Mouse (Mus musculus) CH12.LX (cell line): ENCODE results near the gene Olfr1410. TPM values are rescaled to one million over a fixed set of nuclear protein-coding genes. Genes with fewer than 3 reads are reported as not detected.

ENCODE experiments used
- DNase-seq: peaks from one replicate; pipeline ENCODE4 v3.0.0-alpha.2; 2013; ENCODE audit errors: extremely low read depth
- H3K27ac ChIP-seq: 2 replicates; pipeline ENCODE4 v1.5.1; 2012; ENCODE audit warnings: low read depth, mild to moderate bottlenecking, control low read depth, moderate library complexity; ENCODE audit not compliant: insufficient read depth
- H3K27me3 ChIP-seq: replicated peaks from 2 replicates; pipeline ENCODE3; 2012; ENCODE audit warnings: inconsistent platforms
- H3K36me3 ChIP-seq, 2 experiments: replicated peaks in 1 of 2; 2 replicates each; pipeline versions ENCODE3 to v1.6.1; 2012; ENCODE audit warnings: inconsistent platforms in 1 of 2, low read length in 1 of 2, mild to moderate bottlenecking in 1 of 2, mixed read lengths in 1 of 2, moderate library complexity in 1 of 2; ENCODE audit not compliant: control insufficient read depth in 1 of 2, insufficient read depth in 1 of 2
- H3K4me1 ChIP-seq, 2 experiments: 2 replicates each; pipeline ENCODE4 v1.6.1; 2012; ENCODE audit warnings: inconsistent platforms in 1 of 2, moderate library complexity in 1 of 2; ENCODE audit not compliant: insufficient read depth in 2 of 2, control insufficient read depth in 1 of 2
- H3K4me2 ChIP-seq: 2 replicates; pipeline ENCODE4 v1.6.1; 2012; ENCODE audit warnings: low read depth, mild to moderate bottlenecking, control low read depth; ENCODE audit not compliant: poor library complexity, insufficient read depth, severe bottlenecking
- H3K4me3 ChIP-seq, 3 experiments: fragments of 150-350 bp in 1 of 3; sonication (generic) in 1 of 3; replicated peaks in 1 of 3; 2 replicates each; pipeline versions ENCODE3 to v1.5.1; 2011 to 2012; ENCODE audit warnings: low read depth in 2 of 3, low read length in 2 of 3, mild to moderate bottlenecking in 2 of 3, moderate library complexity in 2 of 3, control low read depth in 1 of 3, improper control_type of control experiment in 1 of 3, inconsistent platforms in 1 of 3, mixed read lengths in 1 of 3; ENCODE audit not compliant: poor library complexity in 1 of 3
- H3K79me2 ChIP-seq: replicated peaks from 2 replicates; pipeline ENCODE4 v1.6.1; 2012; ENCODE audit warnings: mild to moderate bottlenecking, moderate library complexity; ENCODE audit not compliant: control insufficient read depth, poor library complexity, insufficient read depth, severe bottlenecking; ENCODE audit errors: extremely low read depth
- H3K9ac ChIP-seq: 2 replicates; pipeline ENCODE4 v1.6.1; 2012; ENCODE audit warnings: low read depth, mild to moderate bottlenecking, control low read depth, moderate library complexity; ENCODE audit not compliant: insufficient read depth
- H3K9me3 ChIP-seq: replicated peaks from 2 replicates; pipeline ENCODE3; 2012; ENCODE audit warnings: low read length, inconsistent platforms, mixed read lengths
- BHLHE40 ChIP-seq: IDR thresholded peaks from 2 replicates; pipeline ENCODE4 v1.6.1; 2011; ENCODE audit warnings: mild to moderate bottlenecking, low read depth, low read length, improper control_type of control experiment
- CHD1 ChIP-seq: IDR thresholded peaks from 2 replicates; pipeline ENCODE4 v1.6.1; 2012; ENCODE audit warnings: low read depth, low read length, improper control_type of control experiment, inconsistent platforms
- CHD2 ChIP-seq: IDR thresholded peaks from 2 replicates; pipeline ENCODE4 v1.6.1; 2011; ENCODE audit warnings: low read length, improper control_type of control experiment
- E2F4 ChIP-seq: IDR thresholded peaks from 2 replicates; pipeline ENCODE4 v1.6.1; 2011; ENCODE audit warnings: low read depth, low read length, improper control_type of control experiment; ENCODE audit not compliant: insufficient replicate concordance
- EP300 ChIP-seq: IDR thresholded peaks from 2 replicates; pipeline ENCODE4 v1.6.1; 2011; ENCODE audit warnings: low read length, improper control_type of control experiment
- GABPA ChIP-seq: IDR thresholded peaks from 2 replicates; pipeline ENCODE4 v1.6.1; 2012; ENCODE audit warnings: low read depth, low read length, improper control_type of control experiment, inconsistent platforms; ENCODE audit not compliant: insufficient replicate concordance
- HCFC1 ChIP-seq: IDR thresholded peaks from 2 replicates; pipeline ENCODE4 v1.6.1; 2012; ENCODE audit warnings: low read depth, mild to moderate bottlenecking, inconsistent platforms, low read length, improper control_type of control experiment
- JUND ChIP-seq: conservative IDR thresholded peaks from 2 replicates; pipeline ENCODE4 v1.6.1; 2011; ENCODE audit warnings: low read depth, low read length, improper control_type of control experiment
- MAFK ChIP-seq: IDR thresholded peaks from 2 replicates; pipeline ENCODE4 v1.6.1; 2011; ENCODE audit warnings: low read length, improper control_type of control experiment; ENCODE audit not compliant: insufficient replicate concordance
- MAZ ChIP-seq: IDR thresholded peaks from 2 replicates; pipeline ENCODE4 v1.6.1; 2012; ENCODE audit warnings: low read depth, mild to moderate bottlenecking, inconsistent platforms, low read length, improper control_type of control experiment, moderate library complexity
- MEF2A ChIP-seq: IDR thresholded peaks from 2 replicates; pipeline ENCODE4 v1.6.1; 2014; ENCODE audit warnings: low read depth, mild to moderate bottlenecking, inconsistent platforms, low read length, improper control_type of control experiment, borderline replicate concordance
- MXI1 ChIP-seq: IDR thresholded peaks from 2 replicates; pipeline ENCODE4 v1.6.1; 2011; ENCODE audit warnings: mild to moderate bottlenecking, low read depth, low read length, improper control_type of control experiment
- MYC ChIP-seq: IDR thresholded peaks from 2 replicates; pipeline ENCODE4 v1.6.1; 2011; ENCODE audit warnings: low read depth, mild to moderate bottlenecking, improper control_type of control experiment, low read length
- NELFE ChIP-seq: IDR thresholded peaks from 2 replicates; pipeline ENCODE4 v1.6.1; 2011; ENCODE audit warnings: low read depth, low read length, improper control_type of control experiment
- NRF1 ChIP-seq: IDR thresholded peaks from 2 replicates; pipeline ENCODE4 v1.6.1; 2014; ENCODE audit warnings: low read depth, mild to moderate bottlenecking, inconsistent platforms, low read length, improper control_type of control experiment, moderate library complexity
- PAX5 ChIP-seq: IDR thresholded peaks from 2 replicates; pipeline ENCODE4 v1.6.1; 2012; ENCODE audit warnings: low read length, inconsistent platforms, mixed read lengths
- POLR2A ChIP-seq: IDR thresholded peaks from 2 replicates; pipeline ENCODE4 v1.6.1; 2011; ENCODE audit warnings: low read depth, mild to moderate bottlenecking, improper control_type of control experiment, low read length
- POLR2AphosphoS2 ChIP-seq: IDR thresholded peaks from 2 replicates; pipeline ENCODE4 v1.6.1; 2011; ENCODE audit warnings: low read depth, low read length, improper control_type of control experiment
- SIN3A ChIP-seq: IDR thresholded peaks from 2 replicates; pipeline ENCODE4 v1.6.1; 2012; ENCODE audit warnings: low read length, improper control_type of control experiment, inconsistent platforms
- TBP ChIP-seq: conservative IDR thresholded peaks from 2 replicates; pipeline ENCODE4 v1.6.1; 2011; ENCODE audit warnings: low read depth, low read length, improper control_type of control experiment
- TCF12 ChIP-seq: IDR thresholded peaks from 2 replicates; pipeline ENCODE4 v1.6.1; 2014; ENCODE audit warnings: low read depth, mild to moderate bottlenecking, inconsistent platforms, low read length, improper control_type of control experiment
- USF1 ChIP-seq: IDR thresholded peaks from 2 replicates; pipeline ENCODE4 v1.6.1; 2014; ENCODE audit warnings: low read depth, mild to moderate bottlenecking, inconsistent platforms, low read length, improper control_type of control experiment
- ZC3H11A ChIP-seq: IDR thresholded peaks from 2 replicates; pipeline ENCODE4 v1.6.1; 2012; ENCODE audit warnings: low read depth, mild to moderate bottlenecking, inconsistent platforms, low read length, improper control_type of control experiment
- ZMIZ1 ChIP-seq: IDR thresholded peaks from 2 replicates; pipeline ENCODE4 v1.6.1; 2012; ENCODE audit warnings: low read depth, mild to moderate bottlenecking, inconsistent platforms, low read length, improper control_type of control experiment
- dilution Hi-C: fragments of 300-500 bp; cut with MboI; formaldehyde crosslinking; loops from 2 replicates; pipeline ENCODE4 v1.14.3; 2020; ENCODE audit warnings: low sequenced_read_pairs; ENCODE audit not compliant: extremely low pct_unique_long_range_greater_than_20kb, extremely low pct_ligation_motif_present
- in situ Hi-C: fragments of 300-500 bp; cut with MboI; formaldehyde crosslinking; loops from 3 replicates; pipeline ENCODE4 v1.14.3; 2019; ENCODE audit warnings: low sequenced_read_pairs, low pct_ligation_motif_present, low pct_unique_long_range_greater_than_20kb, mixed read lengths
- polyA plus RNA-seq: library from polyadenylated mRNA; unstranded; fragments of >175 nt; gene quantifications from 2 replicates; pipeline ENCODE4 v1.2.1, GENCODE M21; 2012; ENCODE audit warnings: low read depth; ENCODE audit not compliant: insufficient read length
- total RNA-seq, 2 experiments: library from RNA; depleted of rRNA; stranded (reverse); fragments of 300-350 nt in 1 of 2; fragments of >200 nt in 1 of 2; gene quantifications; 2 replicates each; pipeline ENCODE4 v1.2.3; 2012 to 2014

Gene Olfr1410
- total and polyA plus RNA-seq, 3 experiments = 0.08 TPM; not detected in 2

DNA sequence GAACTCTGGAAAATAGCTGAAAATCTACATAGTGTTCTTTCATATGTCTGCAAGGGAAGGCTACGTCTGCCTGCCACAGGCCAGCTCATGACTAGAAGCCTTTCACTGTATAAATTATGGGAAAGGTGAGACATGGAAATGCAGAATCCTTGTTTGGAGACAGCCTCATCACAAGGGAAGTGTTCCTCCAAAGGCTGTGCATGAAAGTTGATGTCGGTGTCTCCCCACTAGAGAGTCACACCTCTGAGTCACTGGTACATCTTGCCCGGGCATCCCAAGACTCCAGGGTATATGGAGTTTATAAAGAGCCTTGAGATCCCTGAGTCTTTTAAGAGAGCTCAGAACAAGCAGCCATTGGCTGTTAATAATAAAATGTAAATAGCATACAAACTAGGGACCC is 47.6 kb downstream of the Olfr1410 start:
- Histone ChIP-seq H3K4me2 (no peak overlapping the region), H3K36me3 (no peaks in the 10 kb centered on the region), H3K9ac (no peak overlapping the region), H3K27me3 (peaks cover 97% of the 10 kb centered on the region), H3K79me2 (no peaks in the 10 kb centered on the region), H3K9me3 (no peaks in the 10 kb centered on the region), H3K27ac (no peak overlapping the region), H3K4me3 (no peak overlapping the region), H3K4me1 (peaks cover 2 to 5% of the 10 kb centered on the region in 2 experiments; a peak in 3 of 4 replicates)
- no peak for TF ChIP-seq TCF12
- no peak for TF ChIP-seq JUND
- no peak for TF ChIP-seq ZMIZ1
- no peak for TF ChIP-seq SIN3A
- no peak for TF ChIP-seq PAX5
- dilution Hi-C loops (no loop called here), in situ Hi-C loops (loop anchor here (10.0 kb wide), 1 partner anchor 182 kb away; the partner anchor contains the start of gene Gpc1)
- no peak for DNase-seq

DNA sequence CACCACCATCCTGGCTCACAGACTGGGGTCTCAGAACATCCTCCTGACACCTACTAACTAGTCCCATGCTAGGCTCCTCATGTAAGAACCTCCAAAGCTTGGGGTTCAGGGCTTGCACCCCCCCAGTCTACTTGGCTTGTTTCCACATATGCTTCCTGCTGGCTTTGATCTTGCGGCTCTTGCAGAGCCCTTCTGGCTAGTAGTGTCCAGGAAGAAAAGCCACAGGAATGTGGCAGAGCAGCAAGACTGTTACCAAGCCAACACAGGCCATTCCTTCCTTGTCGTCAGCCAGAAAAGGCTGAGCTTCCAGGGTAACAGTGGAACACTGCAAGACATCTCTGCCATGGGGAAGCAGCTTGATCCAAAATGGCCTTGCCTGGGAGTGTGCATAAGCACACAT is 49.1 kb downstream of the Olfr1410 start:
- no peak for DNase-seq
- no peaks in the 10 kb centered on the region for H3K79me2 ChIP-seq
- no peak overlapping the region for H3K27ac ChIP-seq
- no peak overlapping the region for H3K9ac ChIP-seq
- no peak overlapping the region for H3K4me3 ChIP-seq
- no peaks in the 10 kb centered on the region for H3K36me3 ChIP-seq
- dilution Hi-C loops = no loop called here
- no peaks in the 10 kb centered on the region for H3K9me3 ChIP-seq
- in situ Hi-C loops = loop anchor here (10.0 kb wide), 1 partner anchor 180 kb away; the partner anchor contains the start of gene Gpc1
- no peaks in the 10 kb centered on the region for H3K4me1 ChIP-seq
- H3K27me3 ChIP-seq = peaks cover 100% of the 10 kb centered on the region
- no peak overlapping the region for H3K4me2 ChIP-seq
- TF ChIP-seq POLR2AphosphoS2 (no peak), MXI1 (no peak), HCFC1 (no peak), E2F4 (no peak), MAFK (no peak), GABPA (no peak), CHD2 (no peak), BHLHE40 (no peak), NELFE (no peak), ZC3H11A (no peak), MAZ (no peak), NRF1 (no peak), POLR2A (no peak), MYC (no peak), EP300 (no peak), TBP (no peak), CHD1 (no peak), MEF2A (no peak), USF1 (no peak), ZMIZ1 (no peak)
